Comparison of ENCODE assay signal across 22 mouse cellular contexts in the genomic region with DNA sequence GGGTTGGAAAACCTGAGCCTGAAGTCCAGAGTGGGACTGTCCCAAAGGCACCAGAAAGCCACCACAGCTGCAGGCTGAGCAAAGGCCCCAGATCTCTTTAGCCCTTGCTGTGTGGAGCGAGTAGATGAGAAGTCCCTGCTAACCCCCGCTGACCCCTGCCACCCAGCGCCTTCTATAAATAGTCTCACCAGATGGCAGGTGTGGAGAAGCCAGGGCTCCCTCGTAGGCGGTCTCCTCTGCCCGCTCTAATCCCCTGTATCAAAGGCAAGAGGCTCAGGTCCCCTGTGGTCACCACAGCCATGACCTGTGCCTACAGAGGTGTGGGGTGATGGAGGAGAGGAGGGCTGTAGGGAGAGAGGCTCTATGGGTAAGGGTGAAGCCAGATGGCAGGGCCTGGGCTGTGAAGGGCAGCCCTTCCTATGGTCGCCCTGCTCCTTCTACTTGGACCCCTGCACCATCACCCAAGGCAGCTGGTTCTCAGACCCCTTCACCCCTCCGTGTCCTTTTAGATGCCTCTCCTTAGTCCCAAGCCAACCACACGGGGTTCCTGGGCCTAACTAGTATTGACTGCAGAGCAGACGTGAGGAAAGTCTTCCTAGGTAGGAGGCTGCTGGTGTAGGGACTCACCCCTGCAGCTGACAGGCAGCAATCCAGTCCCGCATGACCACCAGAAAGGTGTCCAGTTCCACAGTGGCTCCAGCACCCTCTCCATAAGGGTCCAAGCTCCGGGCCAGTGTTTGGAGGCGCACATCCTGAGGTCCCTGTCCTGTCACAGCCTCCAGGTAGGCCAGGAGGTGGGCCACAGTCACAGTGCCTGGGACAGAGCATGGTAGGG. TPM values are rescaled to one million over a fixed set of nuclear protein-coding genes. Genes with fewer than 3 reads are reported as not detected.
DNase-seq lines count a peak whose midpoint lies in the region; ATAC-seq and TF ChIP-seq lines count a peak whose summit lies in the region.
"Had no signal": no experiment of that assay in that cellular context is flagged by ENCODE, and none has a peak within 500 bp of the region (broad histone marks: within the 10 kb centered on the region; RNA-seq: fewer than 3 reads in every experiment).

No protein-coding gene starts in this region.

- DNase-seq in forebrain, postnatal 0 days: no peak
- DNase-seq in midbrain, embryonic 10.5 days (ENCODE audit: low spot score): no peak
- DNase-seq in cerebellum, postnatal 10 days: peak; percentile 54 to 61
- DNase-seq in left cerebral cortex, postnatal 4 days: no peak
- DNase-seq: kidney, adult 2 months; kidney, postnatal 36 days; thymus, adult 2 months had no signal

- H3K36me3 ChIP-seq in forebrain, embryonic 13.5 days (ENCODE audit: poor library complexity, severe bottlenecking): no peaks in the 10 kb centered on the region
- no peaks in the 10 kb centered on the region for H3K36me3 ChIP-seq in forebrain, postnatal 0 days (ENCODE audit: insufficient read depth)
- H3K36me3 ChIP-seq in midbrain, embryonic 10.5 days: no peaks in the 10 kb centered on the region
- no peaks in the 10 kb centered on the region for H3K36me3 ChIP-seq in midbrain, embryonic 13.5 days
- H3K36me3 ChIP-seq in myocyte (ENCODE audit: control insufficient read depth, insufficient read depth): no peaks in the 10 kb centered on the region
- H3K36me3 ChIP-seq: forebrain, embryonic 15.5 days had no signal

- peaks cover 21% of the 10 kb centered on the region for H3K27me3 ChIP-seq in forebrain, embryonic 13.5 days
- H3K27me3 ChIP-seq in forebrain, postnatal 0 days (ENCODE audit: insufficient read depth, low read length): no peaks in the 10 kb centered on the region
- peaks cover 62% of the 10 kb centered on the region for H3K27me3 ChIP-seq in midbrain, embryonic 10.5 days (ENCODE audit: low read depth, poor library complexity, severe bottlenecking)
- peaks cover 11% of the 10 kb centered on the region for H3K27me3 ChIP-seq in midbrain, embryonic 13.5 days
- peaks cover 14% of the 10 kb centered on the region for H3K27me3 ChIP-seq in myocyte (ENCODE audit: control insufficient read depth, insufficient read depth, insufficient read length)
- H3K27me3 ChIP-seq: forebrain, embryonic 15.5 days had no signal

- no peak for ATAC-seq in forebrain, embryonic 13.5 days
- ATAC-seq in forebrain, postnatal 0 days: no peak
- no peak for ATAC-seq in midbrain, embryonic 13.5 days
- no peak for ATAC-seq in CD4-positive, CD25-positive, alpha-beta regulatory T cell, adult 4 months
- ATAC-seq: forebrain, embryonic 15.5 days; hindbrain, embryonic 16.5 days had no signal

- H3K9me3 ChIP-seq in forebrain, embryonic 13.5 days (replicated peaks): no peaks in the 10 kb centered on the region
- H3K9me3 ChIP-seq in forebrain, postnatal 0 days (ENCODE audit: low read length): no peaks in the 10 kb centered on the region
- no peaks in the 10 kb centered on the region for H3K9me3 ChIP-seq in midbrain, embryonic 10.5 days (replicated peaks)
- no peaks in the 10 kb centered on the region for H3K9me3 ChIP-seq in midbrain, embryonic 13.5 days
- H3K9me3 ChIP-seq: forebrain, embryonic 15.5 days; megakaryocyte, embryonic 14.5 days had no signal

- H3ac ChIP-seq in myocyte (ENCODE audit: control insufficient read depth, insufficient read length): no peak overlapping the region

- H3K79me2 ChIP-seq in myocyte (ENCODE audit: control insufficient read depth, insufficient read depth): no peaks in the 10 kb centered on the region

- 0 out of 2 replicates have a peak, but pooled peaks cover 10% of the 10 kb centered on the region for H3K4me1 ChIP-seq in forebrain, embryonic 13.5 days
- no peaks in the 10 kb centered on the region for H3K4me1 ChIP-seq in forebrain, postnatal 0 days (ENCODE audit: insufficient read depth)
- peaks cover 52% of the 10 kb centered on the region for H3K4me1 ChIP-seq in midbrain, embryonic 10.5 days
- peaks cover 18% of the 10 kb centered on the region for H3K4me1 ChIP-seq in midbrain, embryonic 13.5 days (replicated peaks)

- H3K9ac ChIP-seq in forebrain, embryonic 13.5 days: peak overlapping the region; percentile 30; the same call in 1 of the 2 replicates
- H3K9ac ChIP-seq in forebrain, postnatal 0 days: no peak overlapping the region
- H3K9ac ChIP-seq in midbrain, embryonic 13.5 days (replicated peaks): no peak overlapping the region
- H3K9ac ChIP-seq: forebrain, embryonic 15.5 days had no signal

- WGBS in forebrain, embryonic 13.5 days: 63% methylated on average over 13 of the region's 13 CpGs
- WGBS in forebrain, postnatal 0 days: 60% methylated on average over 13 of the region's 13 CpGs
- WGBS in midbrain, embryonic 10.5 days: 58% methylated on average over 13 of the region's 13 CpGs
- WGBS in midbrain, embryonic 13.5 days: 63% methylated on average over 13 of the region's 13 CpGs

- H3K4me2 ChIP-seq in forebrain, embryonic 13.5 days: no peak overlapping the region
- H3K4me2 ChIP-seq in forebrain, postnatal 0 days (ENCODE audit: low read depth): no peak overlapping the region
- no peak overlapping the region for H3K4me2 ChIP-seq in midbrain, embryonic 13.5 days (replicated peaks)
- H3K4me2 ChIP-seq in myocyte (ENCODE audit: low read depth): peak overlapping the region; percentile 6
- H3K4me2 ChIP-seq: forebrain, embryonic 15.5 days; liver, embryonic 11.5 days had no signal

- no peak overlapping the region for H3K4me3 ChIP-seq in forebrain, embryonic 13.5 days
- no peak overlapping the region for H3K4me3 ChIP-seq in forebrain, postnatal 0 days (ENCODE audit: low read depth, low read length)
- H3K4me3 ChIP-seq in midbrain, embryonic 10.5 days: no peak overlapping the region
- no peak overlapping the region for H3K4me3 ChIP-seq in midbrain, embryonic 13.5 days (replicated peaks)
- H3K4me3 ChIP-seq in myocyte: no peak overlapping the region
- H3K4me3 ChIP-seq: forebrain, embryonic 15.5 days; megakaryocyte, embryonic 14.5 days had no signal

- TF ChIP-seq POLR2A in myocyte (IDR thresholded peaks at IDR 0.05; ENCODE audit: insufficient read length, low read depth): no peak

- no peak overlapping the region for H3K27ac ChIP-seq in forebrain, embryonic 13.5 days
- no peak overlapping the region for H3K27ac ChIP-seq in forebrain, postnatal 0 days (ENCODE audit: low read depth, low read length)
- H3K27ac ChIP-seq in midbrain, embryonic 10.5 days (replicated peaks): peak overlapping the region; percentile 2
- no peak overlapping the region for H3K27ac ChIP-seq in midbrain, embryonic 13.5 days
- H3K27ac ChIP-seq: forebrain, embryonic 15.5 days had no signal

- no peak for TF ChIP-seq CTCF in forebrain, postnatal 0 days (IDR thresholded peaks at IDR 0.05; ENCODE audit: low read depth)

- intact Hi-C loops in left cerebral cortex, postnatal 4 days (cut with DNase I): no loop called here

RNA-seq across cellular contexts. Expression of a gene that starts 9.1 kb away (rescaled TPM):
- 0.87 and 0.93 TPM in 2 replicates for polyA plus RNA-seq in forebrain, embryonic 13.5 days (2015; fragmentation: Nextera tagmentation; extraction: Ambion mirVana)
- total RNA-seq in forebrain, postnatal 0 days (2014; rRNA removed): 0.14 and 0.46 TPM in 2 replicates
- polyA plus RNA-seq in forebrain, postnatal 0 days (2015; fragmentation: Nextera tagmentation; extraction: Ambion mirVana): 0.35 and 0.97 TPM in 2 replicates
- polyA plus RNA-seq in midbrain, embryonic 10.5 days (2016; fragmentation: Nextera tagmentation; extraction: Ambion mirVana): 0.73 and 0.88 TPM in 2 replicates
- 0.59 and 0.97 TPM in 2 replicates for polyA plus RNA-seq in midbrain, embryonic 13.5 days (2015; fragmentation: Nextera tagmentation; extraction: Ambion mirVana)
- 2.2 TPM for polyA plus RNA-seq in myocyte (2012; fragmentation: generic; extraction: Trizol)
- polyA plus RNA-seq in CD4-positive, CD25-positive, alpha-beta regulatory T cell, adult 4 months (2017; shearing (Covaris generic)): not detected
- total RNA-seq in left cerebral cortex, postnatal 4 days (2021): 1 to 10 TPM; 1.1 to 1.9 TPM

RNA-seq across cellular contexts. Expression of a gene that starts 14.8 kb away (rescaled TPM):
- not detected in 2 replicates for polyA plus RNA-seq in forebrain, embryonic 13.5 days (2015; fragmentation: Nextera tagmentation; extraction: Ambion mirVana)
- not detected in 2 replicates for total RNA-seq in forebrain, postnatal 0 days (2014; rRNA removed)
- polyA plus RNA-seq in forebrain, postnatal 0 days (2015; fragmentation: Nextera tagmentation; extraction: Ambion mirVana): 0.34 and 0.48 TPM in 2 replicates
- not detected in 2 replicates for polyA plus RNA-seq in midbrain, embryonic 10.5 days (2016; fragmentation: Nextera tagmentation; extraction: Ambion mirVana)
- 1.8 and 2.1 TPM in 2 replicates for polyA plus RNA-seq in midbrain, embryonic 13.5 days (2015; fragmentation: Nextera tagmentation; extraction: Ambion mirVana)
- not detected for polyA plus RNA-seq in myocyte (2012; fragmentation: generic; extraction: Trizol)
- polyA plus RNA-seq in CD4-positive, CD25-positive, alpha-beta regulatory T cell, adult 4 months (2017; shearing (Covaris generic)): not detected
- total RNA-seq in left cerebral cortex, postnatal 4 days (2021): not detected
- total RNA-seq: layer of hippocampus, postnatal 25 days; left cerebral cortex, postnatal 25 days had no signal
- polyA plus RNA-seq: cortical plate, adult 2 months; forebrain, embryonic 15.5 days; gonadal fat pad, adult 2 months; heart, postnatal 0 days; kidney, adult 2 months; liver, embryonic 11.5 days; lung, embryonic 16.5 days; stomach, embryonic 14.5 days; thymus, adult 2 months had no signal

RNA-seq across cellular contexts. Expression of a gene that starts 16.2 kb away (rescaled TPM):
- polyA plus RNA-seq in forebrain, embryonic 13.5 days (2015; fragmentation: Nextera tagmentation; extraction: Ambion mirVana): not detected in 2 replicates
- not detected in 2 replicates for total RNA-seq in forebrain, postnatal 0 days (2014; rRNA removed)
- 0.21 TPM in 1 of 2 replicates, not detected in the other for polyA plus RNA-seq in forebrain, postnatal 0 days (2015; fragmentation: Nextera tagmentation; extraction: Ambion mirVana)
- polyA plus RNA-seq in midbrain, embryonic 10.5 days (2016; fragmentation: Nextera tagmentation; extraction: Ambion mirVana): not detected in 2 replicates
- not detected in 2 replicates for polyA plus RNA-seq in midbrain, embryonic 13.5 days (2015; fragmentation: Nextera tagmentation; extraction: Ambion mirVana)
- 0.04 TPM for polyA plus RNA-seq in myocyte (2012; fragmentation: generic; extraction: Trizol)
- polyA plus RNA-seq in CD4-positive, CD25-positive, alpha-beta regulatory T cell, adult 4 months (2017; shearing (Covaris generic)): not detected
- under 1 TPM in 1 of 2 experiments, not detected in 1; 0.38 TPM for total RNA-seq in left cerebral cortex, postnatal 4 days (2021)
- polyA plus RNA-seq: forebrain, embryonic 15.5 days; gonadal fat pad, adult 2 months; heart, postnatal 0 days; hindbrain, embryonic 16.5 days; kidney, adult 2 months; liver, embryonic 11.5 days; lung, embryonic 16.5 days; stomach, embryonic 14.5 days had no signal

RNA-seq across cellular contexts. Expression of a gene that starts 16.4 kb away (rescaled TPM):
- polyA plus RNA-seq in forebrain, embryonic 13.5 days (2015; fragmentation: Nextera tagmentation; extraction: Ambion mirVana): 0.59 and 0.63 TPM in 2 replicates
- 8.4 and 9.1 TPM in 2 replicates for total RNA-seq in forebrain, postnatal 0 days (2014; rRNA removed)
- 8.9 and 12.1 TPM in 2 replicates for polyA plus RNA-seq in forebrain, postnatal 0 days (2015; fragmentation: Nextera tagmentation; extraction: Ambion mirVana)
- polyA plus RNA-seq in midbrain, embryonic 10.5 days (2016; fragmentation: Nextera tagmentation; extraction: Ambion mirVana): 0.72 and 1.4 TPM in 2 replicates
- 1.5 and 1.6 TPM in 2 replicates for polyA plus RNA-seq in midbrain, embryonic 13.5 days (2015; fragmentation: Nextera tagmentation; extraction: Ambion mirVana)
- polyA plus RNA-seq in myocyte (2012; fragmentation: generic; extraction: Trizol): 0.08 TPM
- 10 to 100 TPM; 16.1 to 22.9 TPM for polyA plus RNA-seq in CD4-positive, CD25-positive, alpha-beta regulatory T cell, adult 4 months (2017; shearing (Covaris generic))
- total RNA-seq in left cerebral cortex, postnatal 4 days (2021): 10 to 100 TPM; 14.5 to 18.3 TPM
- polyA plus RNA-seq: heart, postnatal 0 days had no signal

RNA-seq across cellular contexts. Expression of a gene that starts 20.0 kb away (rescaled TPM):
- polyA plus RNA-seq in forebrain, embryonic 13.5 days (2015; fragmentation: Nextera tagmentation; extraction: Ambion mirVana): 181 and 198 TPM in 2 replicates
- total RNA-seq in forebrain, postnatal 0 days (2014; rRNA removed): 30.6 and 40.6 TPM in 2 replicates
- polyA plus RNA-seq in forebrain, postnatal 0 days (2015; fragmentation: Nextera tagmentation; extraction: Ambion mirVana): 18.4 and 22.5 TPM in 2 replicates
- polyA plus RNA-seq in midbrain, embryonic 10.5 days (2016; fragmentation: Nextera tagmentation; extraction: Ambion mirVana): 365 and 367 TPM in 2 replicates
- 112 and 124 TPM in 2 replicates for polyA plus RNA-seq in midbrain, embryonic 13.5 days (2015; fragmentation: Nextera tagmentation; extraction: Ambion mirVana)
- 93.3 TPM for polyA plus RNA-seq in myocyte (2012; fragmentation: generic; extraction: Trizol)
- polyA plus RNA-seq in CD4-positive, CD25-positive, alpha-beta regulatory T cell, adult 4 months (2017; shearing (Covaris generic)): 1 to 10 TPM; 4.5 to 5.4 TPM
- 10 to 100 TPM; 15.1 to 17.6 TPM for total RNA-seq in left cerebral cortex, postnatal 4 days (2021)

Comparison
In these comparisons a context has a peak if more than half of its experiments do, and no peak if none do; other contexts are left out.
1. DNase-seq: peak in cerebellum, postnatal 10 days (2 of 2); none in forebrain, postnatal 0 days (single experiment), midbrain, embryonic 10.5 days (single experiment) and left cerebral cortex, postnatal 4 days (single experiment).